Mouse (Mus musculus): ENCODE results near the gene Swi5.
A peak's percentile ranks its signal among the peaks of the same experiment; 100 is the strongest.
"Not testable (repeated sequence)": the region's sequence is repeated elsewhere in the genome, so short reads cannot be mapped to it uniquely, and the experiment has no call there.

Swi5 gene

GRCm38 (mm10) chr2:32311443-32312317 lies 23.8 kb upstream of the Swi5 start:
- no peak for DNase-seq

GRCm38 (mm10) chr2:32310096-32310845 lies 22.4 kb upstream of the Swi5 start:
- DNase-seq: no peak

- DNase-seq: no peak
These were observed 21.1 kb upstream of the Swi5 start for GRCm38 (mm10) chr2:32308870-32309568.

- DNase-seq: peak; percentile 62
These were observed 20.3 kb upstream of the Swi5 start for GRCm38 (mm10) chr2:32307941-32308760.

GRCm38 (mm10) chr2:32307247-32307798 lies 19.4 kb upstream of the Swi5 start:
- DNase-seq: no peak

- no peak for DNase-seq
These were observed 18.3 kb upstream of the Swi5 start for GRCm38 (mm10) chr2:32306176-32306575.

GRCm38 (mm10) chr2:32305668-32306067 lies 17.8 kb upstream of the Swi5 start:
- no peak for DNase-seq

GRCm38 (mm10) chr2:32304145-32304832 lies 16.4 kb upstream of the Swi5 start:
- peak; percentile 61 for DNase-seq

GRCm38 (mm10) chr2:32302952-32303351 lies 15.1 kb upstream of the Swi5 start:
- no peak for DNase-seq

- no peak for DNase-seq
These were observed 11.6 kb upstream of the Swi5 start for GRCm38 (mm10) chr2:32299469-32299868.

GRCm38 (mm10) chr2:32295842-32296241 lies 8.0 kb upstream of the Swi5 start:
- DNase-seq: not testable (repeated sequence)

- DNase-seq: no peak
These were observed 7.4 kb upstream of the Swi5 start for GRCm38 (mm10) chr2:32295285-32295684.

GRCm38 (mm10) chr2:32294348-32294747 lies 6.5 kb upstream of the Swi5 start:
- no peak for DNase-seq

GRCm38 (mm10) chr2:32289578-32289977 lies 1.7 kb upstream of the Swi5 start:
- no peak for DNase-seq

- no peak for DNase-seq
These were observed 576 bp upstream of the Swi5 start for GRCm38 (mm10) chr2:32288371-32288931.

GRCm38 (mm10) chr2:32287334-32287840 lies 488 bp downstream of the Swi5 start, which contains the start of gene Golga2:
Gene Golga2, plus strand, starts transcription at chr2:32287384.
- DNase-seq: peak; percentile 51

- DNase-seq: no peak
These were observed 3.9 kb downstream of the Swi5 start for GRCm38 (mm10) chr2:32283986-32284385.

- peak; percentile 64 for DNase-seq
These were observed 5.1 kb downstream of the Swi5 start for GRCm38 (mm10) chr2:32282727-32283126.

- DNase-seq: no peak
These were observed 5.6 kb downstream of the Swi5 start for GRCm38 (mm10) chr2:32282289-32282688.

- DNase-seq: no peak
These were observed 12.1 kb downstream of the Swi5 start for GRCm38 (mm10) chr2:32275823-32276222.

- DNase-seq: peak; percentile 76
These were observed 27.2 kb downstream of the Swi5 start for GRCm38 (mm10) chr2:32260635-32261034.

Data from liver (tissue).